ENCODE assay signal across 20 mouse cellular contexts in the genomic region with DNA sequence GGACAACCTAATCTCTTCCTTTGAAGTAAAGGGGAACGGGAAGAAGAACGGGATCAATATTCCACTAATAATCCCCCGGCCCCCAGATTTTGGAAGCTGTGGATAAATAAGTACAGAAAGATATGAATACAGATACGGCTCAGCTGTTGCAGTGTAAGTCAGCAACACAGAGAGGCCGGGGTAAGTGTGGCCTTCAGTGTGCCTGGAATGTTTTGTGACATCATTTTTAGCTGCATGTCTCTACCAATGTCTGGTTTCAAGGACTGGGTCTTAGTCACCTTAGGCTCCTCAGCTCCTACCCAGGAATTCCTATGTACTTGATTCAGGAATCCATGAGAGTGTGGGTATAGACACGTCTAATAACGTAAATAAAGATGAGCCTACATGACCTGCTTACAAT.
"Had no signal": no experiment of that assay in that cellular context is flagged by ENCODE, and none has a peak within 500 bp of the region (broad histone marks: within the 10 kb centered on the region; RNA-seq: fewer than 3 reads in every experiment).

No protein-coding gene starts in this region.

- H3K27ac ChIP-seq: gastrocnemius, adult 2 months; heart, adult 2 months; hindbrain, embryonic 10.5 days; hindbrain, embryonic 12.5 days; hindbrain, embryonic 14.5 days; intestine, embryonic 15.5 days; limb, embryonic 10.5 days; limb, embryonic 12.5 days; liver, embryonic 13.5 days; liver, embryonic 15.5 days had no signal

- H3K4me3 ChIP-seq: gastrocnemius, adult 2 months; heart, adult 2 months; heart, embryonic 12.5 days; hindbrain, embryonic 10.5 days; hindbrain, embryonic 12.5 days; intestine, embryonic 15.5 days; limb, embryonic 10.5 days; limb, embryonic 12.5 days; liver, embryonic 13.5 days; liver, embryonic 15.5 days had no signal

- DNase-seq: gastrocnemius, postnatal 10 days; heart, adult 2 months; heart, postnatal 10 days; kidney, adult 18-20 months; kidney, adult 8-10 months; kidney, postnatal 10 days; kidney, postnatal 25 days; kidney, postnatal 4 days; liver; liver, embryonic 13.5 days; liver, postnatal 0 days had no signal
